Mouse (Mus musculus) neural tube, embryonic 12.5 days (tissue): ENCODE results near the gene Dmrtb1. TPM values are rescaled to one million over a fixed set of nuclear protein-coding genes. Genes with fewer than 3 reads are reported as not detected.

Experiments
- ATAC-seq: fragments of 200-750 bp; cut with Nextera tagmentation; 2 replicates; pipeline ENCODE4 v1.8.0; 2017; ENCODE audit warnings: low read depth, mild to moderate bottlenecking, moderate TSS enrichment, moderate library complexity; ENCODE audit not compliant: low FRiP score
- H3K27ac ChIP-seq: fragments of 300-500 bp; sonication (generic); 2 replicates; pipeline ENCODE4 v1.5.1; 2016
- H3K27me3 ChIP-seq: fragments of 300-500 bp; sonication (generic); replicated peaks from 2 replicates; pipeline ENCODE4 v1.6.1; 2016; ENCODE audit warnings: mild to moderate bottlenecking
- H3K36me3 ChIP-seq: fragments of 300-500 bp; sonication (generic); 2 replicates; pipeline ENCODE4 v1.6.1; 2016; ENCODE audit warnings: mild to moderate bottlenecking
- H3K4me1 ChIP-seq: fragments of 300-500 bp; sonication (generic); 2 replicates; pipeline ENCODE4 v1.6.1; 2016
- H3K4me2 ChIP-seq: fragments of 300-500 bp; sonication (generic); replicated peaks from 2 replicates; pipeline ENCODE4 v1.6.1; 2016; ENCODE audit warnings: mild to moderate bottlenecking
- H3K4me3 ChIP-seq: fragments of 300-500 bp; sonication (generic); 2 replicates; pipeline ENCODE4 v1.5.1; 2016
- H3K9ac ChIP-seq: fragments of 300-500 bp; sonication (generic); 2 replicates; pipeline ENCODE4 v1.6.1; 2016; ENCODE audit warnings: mild to moderate bottlenecking
- H3K9me3 ChIP-seq: fragments of 300-500 bp; sonication (generic); 2 replicates; pipeline ENCODE4 v1.6.1; 2016; ENCODE audit warnings: mild to moderate bottlenecking
- WGBS: fragments of 180-500 bp; shearing (Covaris S2); methylation state at CpG from one replicate; pipeline ENCODE4 v1.1.7; 2016; 5-methylcytosine and 5-hydroxymethylcytosine counted together
- microRNA-seq: library from miRNA; unstranded; fragments of <30 nt; microRNA quantifications from one replicate; pipeline ENCODE4, GENCODE M21; 2017
- polyA plus RNA-seq: library from polyadenylated mRNA; unstranded; fragments of >200 nt; fragmentation: Nextera tagmentation; extraction: Ambion mirVana; gene quantifications from 2 replicates; pipeline ENCODE4 v1.2.1, GENCODE M21; 2016

Dmrtb1 gene
- polyA plus RNA-seq, 1 experiment from 2014 or later, result 23.3 TPM

DNA sequence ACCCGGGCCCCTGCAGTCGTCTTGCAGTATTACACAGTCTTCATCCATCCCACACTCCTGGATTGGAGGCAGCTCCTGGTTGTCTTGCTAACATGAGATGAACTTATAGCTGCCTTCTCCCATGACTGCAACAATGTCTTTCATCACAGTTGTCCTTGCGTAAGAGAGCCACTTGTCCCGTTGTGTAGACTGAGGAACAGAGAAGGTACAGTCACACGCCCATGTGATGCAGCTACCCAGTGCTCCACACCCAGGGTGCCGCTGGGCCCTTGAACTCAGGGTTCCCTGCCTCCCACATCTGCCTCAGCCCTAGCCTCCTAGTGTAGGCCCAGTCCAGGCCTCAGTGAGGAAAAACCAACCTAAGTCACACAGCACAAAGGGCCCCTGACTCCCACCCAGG, 47.9 kb downstream of the Dmrtb1 start:
- Histone ChIP-seq H3K27ac (no peak overlapping the region), H3K4me3 (no peak overlapping the region), H3K36me3 (no peaks in the 10 kb centered on the region), H3K4me1 (0 out of 2 replicates have a peak, but pooled peaks cover 10% of the 10 kb centered on the region), H3K9ac (no peak overlapping the region), H3K27me3 (no peaks in the 10 kb centered on the region), H3K9me3 (no peaks in the 10 kb centered on the region), H3K4me2 (no peak overlapping the region)
- ATAC-seq, result no peak
- WGBS, result 71% methylated on average over 6 of the region's 6 CpGs

DNA sequence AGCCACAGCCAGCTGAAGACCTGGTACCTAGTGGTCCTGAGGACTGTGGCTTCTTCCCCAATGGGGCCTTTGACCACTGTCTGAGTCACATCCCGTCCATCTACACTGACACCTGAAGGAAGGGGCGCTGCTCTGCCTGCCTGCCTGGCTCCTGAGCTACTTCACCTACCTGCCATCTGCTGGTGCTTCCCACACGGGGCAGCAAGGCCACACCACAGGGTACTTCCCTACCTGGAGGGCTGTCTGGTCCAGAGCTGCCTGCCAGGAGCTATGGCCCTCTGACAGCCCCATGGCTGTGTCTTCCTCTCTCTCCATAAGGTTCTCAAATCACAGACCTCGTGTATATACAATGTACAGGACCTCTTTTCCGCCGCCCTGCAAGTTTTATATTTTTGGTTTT, 49.4 kb downstream of the Dmrtb1 start:
- Histone ChIP-seq H3K36me3 (no peaks in the 10 kb centered on the region), H3K4me3 (no peak overlapping the region), H3K4me2 (no peak overlapping the region), H3K27ac (no peak overlapping the region), H3K4me1 (0 out of 2 replicates have a peak, but pooled peaks cover 10% of the 10 kb centered on the region), H3K27me3 (no peaks in the 10 kb centered on the region), H3K9me3 (no peaks in the 10 kb centered on the region), H3K9ac (no peak overlapping the region)
- ATAC-seq, result no peak
- WGBS, result 74% methylated on average over 6 of the region's 6 CpGs

DNA sequence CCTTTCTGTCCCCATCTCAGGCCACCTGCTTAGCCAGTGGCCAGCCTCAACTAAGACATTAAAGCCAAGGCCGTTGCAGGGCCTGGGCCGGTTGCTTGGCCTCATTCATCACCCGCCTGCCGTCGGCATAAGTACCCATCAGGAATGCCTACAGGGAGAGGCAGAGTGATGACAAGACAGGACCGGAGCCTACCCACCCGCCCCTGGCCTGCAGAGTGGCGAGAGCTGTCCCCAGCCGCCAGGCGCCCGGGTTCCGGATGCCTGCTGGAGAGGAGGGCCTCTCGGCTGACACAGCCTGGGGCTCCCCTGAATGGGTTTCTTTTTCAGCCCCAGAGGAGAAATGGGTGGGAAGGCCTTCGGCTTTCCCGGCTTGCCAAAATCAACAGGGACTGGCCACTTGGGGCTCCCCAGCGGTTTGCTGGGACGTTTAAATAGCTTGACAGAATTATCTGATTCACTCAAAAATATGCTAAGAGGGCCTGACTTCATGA, 55.1 kb downstream of the Dmrtb1 start:
- Histone ChIP-seq H3K27me3 (no peaks in the 10 kb centered on the region), H3K27ac (no peak overlapping the region), H3K4me1 (peaks cover 16% of the 10 kb centered on the region), H3K4me2 (no peak overlapping the region), H3K36me3 (no peaks in the 10 kb centered on the region), H3K4me3 (no peak overlapping the region), H3K9me3 (no peaks in the 10 kb centered on the region), H3K9ac (no peak overlapping the region)
- 59% methylated on average over 17 of the region's 17 CpGs for WGBS
- no peak for ATAC-seq

DNA sequence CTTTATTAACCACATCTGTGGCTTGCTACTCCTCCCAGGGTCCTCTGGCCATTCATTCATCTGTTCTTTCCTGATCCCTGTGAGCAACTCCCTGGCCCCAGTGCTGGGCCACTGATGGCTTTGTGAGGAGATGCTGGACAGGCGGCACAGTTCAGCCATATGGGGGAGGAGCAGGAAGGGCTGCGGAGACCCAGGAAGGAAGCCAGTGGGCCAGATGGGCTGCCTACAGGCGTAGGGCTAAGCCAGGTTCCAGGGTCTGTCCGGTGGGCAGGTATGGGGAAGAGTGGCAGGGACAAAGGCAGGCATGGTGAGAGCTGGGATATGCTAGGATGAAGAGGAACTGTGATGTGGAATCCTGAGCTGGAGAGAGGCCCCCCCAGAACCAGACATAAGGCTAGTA, 55.8 kb downstream of the Dmrtb1 start:
- no peak overlapping the region for H3K27ac ChIP-seq
- H3K36me3 ChIP-seq, result no peaks in the 10 kb centered on the region
- H3K27me3 ChIP-seq, result no peaks in the 10 kb centered on the region
- no peak overlapping the region for H3K4me3 ChIP-seq
- H3K4me1 ChIP-seq, result peaks cover 19% of the 10 kb centered on the region
- 79% methylated on average over 4 of the region's 4 CpGs for WGBS
- H3K9me3 ChIP-seq, result no peaks in the 10 kb centered on the region
- H3K9ac ChIP-seq, result no peak overlapping the region
- no peak for ATAC-seq
- no peak overlapping the region for H3K4me2 ChIP-seq

Small RNAs within 50 kb of the gene (microRNA-seq; reads per million reads assigned to microRNA genes)
- gene Gm25123, result not detected

Other genes starting within 250 kb of the Dmrtb1 start
- 4.5 and 4.9 TPM in 2 replicates for gene Glis1, start 249.6 kb downstream of the Dmrtb1 start, polyA plus RNA-seq
- gene Lrp8, start 118.0 kb upstream of the Dmrtb1 start, polyA plus RNA-seq, result 47.6 and 53.9 TPM in 2 replicates
- gene Magoh, start 195.5 kb upstream of the Dmrtb1 start, polyA plus RNA-seq, result 169 and 182 TPM in 2 replicates
- gene 0610037L13Rik, start 205.6 kb upstream of the Dmrtb1 start, polyA plus RNA-seq, result 105 and 117 TPM in 2 replicates
- 26.5 and 30.0 TPM in 2 replicates for gene Cpt2, start 239.4 kb upstream of the Dmrtb1 start, polyA plus RNA-seq